Mouse (Mus musculus) midbrain, embryonic 13.5 days (tissue): ENCODE measurements around the gene Ccni. TPM values are rescaled to one million over a fixed set of nuclear protein-coding genes. Genes with fewer than 3 reads are reported as not detected.

Experiments used
- ATAC-seq: fragments of 200-750 bp; cut with Nextera tagmentation; 2 replicates; pipeline ENCODE4 v1.8.0; 2017; ENCODE audit warnings: mild to moderate bottlenecking, moderate TSS enrichment, moderate library complexity
- H3K27ac ChIP-seq: fragments of 300-500 bp; sonication (generic); 2 replicates; pipeline ENCODE4 v1.5.1; 2015; ENCODE audit warnings: inconsistent platforms, mild to moderate bottlenecking, moderate library complexity
- H3K27me3 ChIP-seq: fragments of 300-500 bp; sonication (generic); 2 replicates; pipeline ENCODE4 v1.6.1; 2015; ENCODE audit warnings: mild to moderate bottlenecking, inconsistent platforms
- H3K36me3 ChIP-seq: fragments of 300-500 bp; sonication (generic); 2 replicates; pipeline ENCODE4 v1.6.1; 2015; ENCODE audit warnings: mild to moderate bottlenecking, inconsistent platforms
- H3K4me1 ChIP-seq: fragments of 300-500 bp; sonication (generic); replicated peaks from 2 replicates; pipeline ENCODE4 v1.6.1; 2015; ENCODE audit warnings: inconsistent platforms
- H3K4me2 ChIP-seq: fragments of 300-500 bp; sonication (generic); replicated peaks from 2 replicates; pipeline ENCODE4 v1.6.1; 2015; ENCODE audit warnings: moderate library complexity, mild to moderate bottlenecking, inconsistent platforms
- H3K4me3 ChIP-seq: fragments of 300-500 bp; sonication (generic); replicated peaks from 2 replicates; pipeline ENCODE4 v1.5.1; 2015; ENCODE audit warnings: mild to moderate bottlenecking, inconsistent platforms
- H3K9ac ChIP-seq: fragments of 300-500 bp; sonication (generic); replicated peaks from 2 replicates; pipeline ENCODE4 v1.6.1; 2015; ENCODE audit warnings: mild to moderate bottlenecking, inconsistent platforms
- H3K9me3 ChIP-seq: fragments of 300-500 bp; sonication (generic); 2 replicates; pipeline ENCODE4 v1.6.1; 2016; ENCODE audit warnings: mild to moderate bottlenecking, inconsistent platforms
- WGBS: fragments of 180-500 bp; shearing (Covaris S2); methylation state at CpG from one replicate; pipeline ENCODE4 v1.1.7; 2015; 5-methylcytosine and 5-hydroxymethylcytosine counted together
- polyA plus RNA-seq: library from polyadenylated mRNA; unstranded; fragments of >200 nt; fragmentation: Nextera tagmentation; extraction: Ambion mirVana; gene quantifications from 2 replicates; pipeline ENCODE4 v1.2.1, GENCODE M21; 2015

Ccni gene
- polyA plus RNA-seq, 1 experiment from 2014 or later: 152 TPM

GRCm38 (mm10) chr5:93149969-93150777 is 56.1 kb downstream of the Ccni start:
- Histone ChIP-seq H3K36me3 (peaks cover 23% of the 10 kb centered on the region), H3K9me3 (no peaks in the 10 kb centered on the region), H3K4me1 (peaks cover 27% of the 10 kb centered on the region), H3K9ac (no peak overlapping the region), H3K4me2 (no peak overlapping the region), H3K27ac (no peak overlapping the region), H3K4me3 (no peak overlapping the region), H3K27me3 (no peaks in the 10 kb centered on the region)
- ATAC-seq: no peak
- WGBS: 87% methylated on average over 12 of the region's 12 CpGs

GRCm38 (mm10) chr5:93145504-93145903 is 60.8 kb downstream of the Ccni start:
- no peak overlapping the region for H3K4me3 ChIP-seq
- no peaks in the 10 kb centered on the region for H3K9me3 ChIP-seq
- H3K4me1 ChIP-seq: peaks cover 24% of the 10 kb centered on the region
- H3K9ac ChIP-seq: no peak overlapping the region
- WGBS: 85% methylated on average over 6 of the region's 6 CpGs
- H3K27ac ChIP-seq: no peak overlapping the region
- H3K4me2 ChIP-seq: no peak overlapping the region
- no peaks in the 10 kb centered on the region for H3K27me3 ChIP-seq
- no peak for ATAC-seq
- peaks cover 42% of the 10 kb centered on the region for H3K36me3 ChIP-seq

GRCm38 (mm10) chr5:93144874-93145273 is 61.4 kb downstream of the Ccni start:
- H3K36me3 ChIP-seq: peaks cover 41% of the 10 kb centered on the region
- H3K9ac ChIP-seq: no peak overlapping the region
- no peaks in the 10 kb centered on the region for H3K9me3 ChIP-seq
- H3K4me2 ChIP-seq: no peak overlapping the region
- no peaks in the 10 kb centered on the region for H3K27me3 ChIP-seq
- H3K4me3 ChIP-seq: no peak overlapping the region
- 36% methylated on average over 5 of the region's 5 CpGs for WGBS
- H3K27ac ChIP-seq: no peak overlapping the region
- peaks cover 21% of the 10 kb centered on the region for H3K4me1 ChIP-seq
- ATAC-seq: no peak

GRCm38 (mm10) chr5:93143360-93144091 is 62.8 kb downstream of the Ccni start:
- Histone ChIP-seq H3K4me1 (peaks cover 21% of the 10 kb centered on the region), H3K27me3 (no peaks in the 10 kb centered on the region), H3K27ac (no peak overlapping the region), H3K4me2 (no peak overlapping the region), H3K9me3 (no peaks in the 10 kb centered on the region), H3K4me3 (no peak overlapping the region), H3K36me3 (peaks cover 41% of the 10 kb centered on the region), H3K9ac (no peak overlapping the region)
- 84% methylated on average over 12 of the region's 12 CpGs for WGBS
- 0 out of 2 replicates have a peak, but pooled peaks have one; percentile 20 for ATAC-seq

- Histone ChIP-seq H3K27ac (no peak overlapping the region), H3K4me3 (no peak overlapping the region), H3K36me3 (peaks cover 41% of the 10 kb centered on the region), H3K4me2 (no peak overlapping the region), H3K9me3 (no peaks in the 10 kb centered on the region), H3K4me1 (peaks cover 22% of the 10 kb centered on the region), H3K9ac (no peak overlapping the region), H3K27me3 (no peaks in the 10 kb centered on the region)
- 87% methylated on average over 5 of the region's 5 CpGs for WGBS
- no peak for ATAC-seq
Measured at GRCm38 (mm10) chr5:93140747-93141146, 65.5 kb downstream of the Ccni start.

- 98% methylated on average over 9 of the region's 9 CpGs for WGBS
- H3K9ac ChIP-seq: no peak overlapping the region
- no peak for ATAC-seq
Measured at GRCm38 (mm10) chr5:93139350-93139749, 66.9 kb downstream of the Ccni start.

GRCm38 (mm10) chr5:93136956-93137586 is 69.2 kb downstream of the Ccni start:
- Histone ChIP-seq H3K9me3 (no peaks in the 10 kb centered on the region), H3K9ac (no peak overlapping the region), H3K27me3 (no peaks in the 10 kb centered on the region), H3K36me3 (peaks cover 27% of the 10 kb centered on the region), H3K4me3 (no peak overlapping the region), H3K27ac (no peak overlapping the region), H3K4me2 (no peak overlapping the region), H3K4me1 (peaks cover 36% of the 10 kb centered on the region)
- 75% methylated on average over 5 of the region's 5 CpGs for WGBS
- ATAC-seq: no peak; the same call in 1 of the 2 replicates

More at GRCm38 (mm10) chr5:93139350-93139749, 66.9 kb downstream of the Ccni start:
- Histone ChIP-seq H3K27ac (no peak overlapping the region), H3K4me3 (no peak overlapping the region), H3K4me1 (peaks cover 13% of the 10 kb centered on the region), H3K9me3 (no peaks in the 10 kb centered on the region), H3K27me3 (no peaks in the 10 kb centered on the region), H3K36me3 (peaks cover 41% of the 10 kb centered on the region), H3K4me2 (no peak overlapping the region)

GRCm38 (mm10) chr5:93135368-93136107 is 70.8 kb downstream of the Ccni start:
- Histone ChIP-seq H3K9ac (no peak overlapping the region), H3K36me3 (peaks cover 12% of the 10 kb centered on the region), H3K4me2 (no peak overlapping the region), H3K4me1 (peaks cover 50% of the 10 kb centered on the region), H3K9me3 (no peaks in the 10 kb centered on the region), H3K4me3 (no peak overlapping the region), H3K27ac (no peak overlapping the region), H3K27me3 (no peaks in the 10 kb centered on the region)
- no peak for ATAC-seq
- 91% methylated on average over 10 of the region's 10 CpGs for WGBS

- Histone ChIP-seq H3K27ac (peak overlapping the region; percentile 68), H3K4me2 (peak overlapping the region; percentile 36), H3K4me1 (peaks cover 69% of the 10 kb centered on the region), H3K27me3 (no peaks in the 10 kb centered on the region), H3K4me3 (0 out of 2 replicates have a peak overlapping the region, but pooled peaks have one; percentile 9), H3K36me3 (no peaks in the 10 kb centered on the region), H3K9ac (peak overlapping the region; percentile 39; the same call in 1 of the 2 replicates), H3K9me3 (no peaks in the 10 kb centered on the region)
- peak; percentile 49 for ATAC-seq
- 20% methylated on average over 10 of the region's 10 CpGs for WGBS
Measured at GRCm38 (mm10) chr5:93133445-93134244, 72.7 kb downstream of the Ccni start.
